Mouse (Mus musculus) right cerebral cortex, postnatal 25 days (tissue): ENCODE data around the gene Gm815.

Experiments
- DNase-seq: peaks from one replicate; pipeline ENCODE4 v3.0.0; 2022

The Gm815 gene

DNA sequence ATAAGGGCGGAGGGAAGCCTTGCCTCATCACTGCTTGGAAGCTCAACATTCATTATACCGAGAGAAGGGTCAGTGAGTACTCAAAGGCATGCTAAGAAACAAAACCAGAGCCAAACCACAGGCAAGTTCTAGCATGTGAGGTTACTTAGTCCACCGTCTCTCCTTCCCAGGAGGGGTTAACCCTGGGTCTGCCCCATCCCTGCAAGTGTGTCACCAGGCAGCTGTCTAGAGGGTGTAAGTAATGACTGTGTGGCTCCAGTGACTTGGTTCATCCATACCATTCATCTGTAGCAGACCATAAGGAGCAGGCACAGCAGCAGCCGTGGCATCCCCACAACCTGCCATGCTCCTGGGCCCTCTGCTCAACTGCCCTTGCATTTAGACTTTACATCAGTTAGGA is 5.8 kb upstream of the Gm815 start:
- DNase-seq, result no peak

DNA sequence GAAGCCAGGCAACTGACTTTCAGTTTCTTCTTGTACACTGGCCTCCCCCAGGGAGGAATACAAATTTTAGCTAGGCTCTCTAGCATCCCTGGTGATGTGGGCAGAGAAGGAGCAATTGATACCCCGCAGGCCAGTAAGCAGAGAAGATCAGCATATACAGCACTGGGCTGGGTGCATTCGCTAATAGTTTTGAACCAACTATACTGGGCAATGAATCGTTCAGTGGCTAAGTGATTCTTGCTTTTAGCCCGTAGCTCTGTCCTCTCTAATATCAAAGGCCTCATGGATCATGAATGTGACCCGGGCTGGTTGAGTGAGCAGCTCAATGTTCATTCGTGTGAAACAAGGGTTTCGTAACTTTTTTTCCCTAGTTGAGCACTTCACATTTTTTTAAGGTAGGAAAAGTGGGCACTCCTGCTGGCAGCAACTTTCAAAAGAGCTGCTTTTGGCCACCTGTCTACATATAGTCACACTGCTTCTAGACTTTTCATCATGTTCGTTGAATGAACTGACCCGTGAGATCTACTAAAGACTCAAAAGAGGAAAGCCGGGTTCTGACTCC is 3.7 kb upstream of the Gm815 start:
- DNase-seq, result no peak

DNA sequence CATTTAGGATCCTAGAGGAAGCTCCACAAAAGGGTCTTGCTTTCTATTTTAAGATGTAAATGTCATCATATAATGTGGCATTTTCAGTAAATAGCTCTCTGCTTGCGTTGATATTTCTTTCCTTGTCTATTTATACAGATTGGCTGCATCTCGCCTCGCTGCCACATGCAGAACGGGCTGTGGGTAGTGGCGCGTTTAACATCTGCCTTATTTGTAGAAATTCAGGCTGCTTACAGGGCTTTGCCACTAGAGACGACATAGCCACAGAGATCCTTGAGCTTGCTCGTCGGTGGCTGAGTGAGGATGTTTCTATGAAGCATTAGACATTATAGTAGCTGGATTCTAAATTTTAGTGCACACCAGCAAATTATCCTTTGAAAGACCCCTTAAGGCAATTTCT is 2.5 kb downstream of the Gm815 start:
- no peak for DNase-seq

DNA sequence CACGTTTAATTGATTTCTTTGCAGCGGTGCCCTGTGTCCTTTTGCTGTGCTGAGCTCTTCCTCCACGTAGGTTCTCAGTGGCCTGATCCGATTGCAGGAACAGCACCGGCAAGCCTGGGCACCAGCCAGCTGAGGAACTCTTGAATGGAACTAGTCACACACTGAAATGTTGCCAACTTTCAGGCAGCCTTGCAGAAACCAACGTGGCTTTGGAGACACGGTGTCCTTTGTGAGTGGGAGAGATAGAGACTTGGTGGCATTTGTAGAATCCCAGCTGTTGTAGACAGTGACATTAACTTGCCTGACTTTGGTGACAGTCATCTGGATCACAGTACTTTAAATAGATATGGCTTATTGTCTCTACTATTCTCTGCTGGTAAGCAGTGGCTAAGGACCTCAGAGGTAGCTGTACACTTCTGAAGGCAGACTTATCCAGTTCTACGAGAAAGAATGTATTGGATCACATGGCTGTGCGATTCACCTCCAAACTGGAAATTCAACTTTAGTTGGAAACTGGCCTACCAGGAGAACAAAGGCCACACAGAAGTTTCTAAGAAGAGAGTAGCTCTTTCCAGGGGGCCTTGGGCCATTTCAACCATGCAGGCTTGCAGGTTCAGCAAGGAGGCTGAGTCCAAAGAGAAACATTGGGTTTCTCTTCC is 5.8 kb downstream of the Gm815 start:
- no peak for DNase-seq

DNA sequence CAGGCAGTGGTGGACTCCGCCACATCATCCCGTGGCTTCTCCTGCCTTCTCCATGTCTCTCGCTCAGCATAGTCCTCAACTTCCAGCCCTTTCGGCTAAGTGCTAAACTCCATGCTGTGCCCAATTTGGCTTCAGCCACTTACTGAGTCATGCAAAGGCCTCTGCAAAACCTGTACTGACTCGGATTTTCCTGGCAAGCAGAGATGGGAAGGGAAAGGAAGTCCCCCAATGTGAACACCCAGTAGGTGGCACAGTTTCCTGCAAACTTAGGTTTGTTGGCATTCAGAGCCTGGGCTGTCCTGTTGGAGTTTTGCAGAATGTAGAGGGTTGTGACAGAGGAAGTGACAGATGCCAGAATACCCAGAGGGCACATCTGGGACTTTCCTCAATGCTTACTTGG is 7.2 kb downstream of the Gm815 start:
- DNase-seq, result no peak

DNA sequence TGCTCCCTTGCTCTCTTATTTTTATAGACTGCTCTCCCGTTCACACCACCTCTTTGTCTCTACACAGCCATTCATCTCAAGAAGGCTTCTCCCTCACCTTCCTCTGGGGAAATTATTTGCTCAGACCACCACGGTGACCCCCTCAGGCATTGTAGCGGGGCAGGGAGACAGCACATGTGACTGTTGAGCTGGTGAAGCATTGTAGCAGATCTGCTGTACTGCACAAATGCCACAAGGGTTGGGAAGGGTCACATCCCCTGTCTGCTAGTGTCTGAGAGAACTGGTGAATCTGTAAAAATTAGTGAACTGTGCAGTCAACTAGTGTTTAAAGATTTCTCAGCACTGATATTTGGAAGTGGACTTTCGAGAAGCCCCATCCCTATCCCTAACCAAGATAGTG is 16.5 kb downstream of the Gm815 start:
- no peak for DNase-seq

DNA sequence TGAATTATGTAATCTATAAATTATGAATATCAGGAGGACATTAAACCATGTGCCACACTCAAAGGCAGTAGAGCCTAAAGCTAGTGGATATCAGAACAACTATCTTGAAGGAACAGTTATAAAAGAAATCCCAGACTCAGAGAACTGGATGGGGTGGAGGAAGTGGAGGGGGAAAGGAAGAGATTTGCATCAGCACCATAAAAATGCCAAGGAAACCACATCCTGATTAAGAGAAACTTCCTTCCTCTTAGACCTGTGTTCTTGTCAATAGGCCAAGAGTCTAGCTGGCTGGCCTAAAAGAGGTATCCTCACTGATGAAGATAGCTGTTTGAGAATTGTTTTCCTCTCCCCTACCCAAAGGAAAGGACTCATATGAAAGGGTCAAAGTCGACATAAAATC is 28.6 kb downstream of the Gm815 start:
- no peak for DNase-seq

DNA sequence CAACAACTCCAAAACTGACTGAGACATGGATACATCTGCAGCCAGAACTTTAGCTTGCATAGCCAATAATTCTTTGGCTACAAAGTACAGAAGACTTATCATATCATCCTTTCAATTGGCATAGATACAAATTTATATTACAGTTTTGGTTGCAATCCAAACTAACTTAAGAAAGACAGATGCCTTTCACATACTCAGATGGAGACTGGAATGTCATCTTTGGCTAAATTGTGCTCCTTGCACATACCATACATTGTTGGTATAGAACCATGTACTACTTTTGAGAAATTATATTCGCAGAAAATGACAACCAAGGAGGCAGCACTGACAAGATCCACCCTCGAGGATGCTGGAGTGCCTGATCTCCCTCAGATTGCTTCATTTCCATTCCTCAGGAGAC is 35.1 kb downstream of the Gm815 start:
- no peak for DNase-seq

DNA sequence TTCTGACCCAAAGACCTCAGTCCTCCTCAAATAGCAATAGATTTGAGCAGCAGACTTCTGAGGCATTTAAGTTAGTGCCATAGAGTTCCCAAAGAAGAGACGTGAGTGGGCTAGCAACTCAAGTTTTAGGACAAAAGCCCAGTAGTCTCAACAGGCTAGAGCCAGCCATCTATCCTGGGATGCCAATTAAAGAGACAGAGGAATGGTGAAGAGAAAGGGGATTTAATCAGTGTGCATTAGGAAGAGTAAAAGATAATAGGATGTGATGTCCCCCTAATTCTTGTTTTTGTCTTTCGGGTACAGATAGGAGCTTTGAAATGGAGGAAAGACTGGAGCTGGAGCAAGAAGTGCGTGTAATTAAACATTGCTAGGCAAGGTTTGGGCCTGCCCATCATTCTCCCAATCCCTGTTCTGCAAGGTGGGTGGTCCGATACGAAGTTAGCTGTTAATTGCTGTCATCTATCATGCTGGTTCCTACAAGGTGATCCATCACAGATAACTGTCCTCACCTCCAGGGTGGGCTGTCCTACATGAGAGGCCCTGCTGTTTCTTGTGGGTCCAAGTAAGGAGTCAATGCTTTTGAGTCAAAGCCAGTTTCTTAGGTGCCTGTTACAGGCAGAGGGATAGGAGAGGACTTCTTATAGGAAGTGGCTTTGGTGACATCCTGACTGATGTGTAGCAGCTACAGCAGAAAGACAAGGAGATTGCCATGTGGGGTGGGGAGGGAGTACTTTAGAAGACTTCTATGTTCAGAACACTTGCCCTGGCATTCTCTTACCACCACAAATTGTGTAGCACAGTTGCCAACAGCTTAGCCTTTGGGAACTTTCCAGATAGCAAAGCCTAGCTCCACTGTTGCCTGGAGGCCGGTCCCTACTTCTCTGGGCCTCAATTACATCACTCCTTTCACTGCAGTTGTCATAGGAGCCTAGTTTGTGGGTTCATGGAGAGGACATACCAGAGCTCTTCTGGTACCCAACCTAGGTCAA is 44.9 kb downstream of the Gm815 start:
- DNase-seq, result no peak

DNA sequence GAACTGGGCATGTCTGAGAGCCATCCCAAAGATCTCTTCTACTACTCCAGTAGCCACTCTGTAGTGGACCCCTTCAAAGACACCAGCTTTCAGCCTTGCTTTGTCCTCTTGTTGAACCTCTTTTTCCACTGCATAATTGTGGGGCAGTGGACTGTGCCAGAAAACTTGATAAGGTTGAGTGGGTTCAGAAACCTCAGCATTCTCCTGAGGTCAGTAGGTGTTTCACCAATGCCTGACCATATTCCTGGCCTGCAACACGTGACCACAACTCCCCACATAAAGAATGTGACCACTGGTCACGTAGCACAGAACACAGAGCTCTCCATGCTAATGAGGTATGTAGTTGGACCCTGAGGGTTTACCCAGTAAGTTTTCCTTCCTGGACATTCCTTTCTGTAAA is 48.5 kb downstream of the Gm815 start:
- no peak for DNase-seq
